Mouse (Mus musculus) thymus, postnatal 36 days (tissue): ENCODE data around the gene Sh2d6.
A peak's percentile ranks its signal among the peaks of the same experiment; 100 is the strongest.
"Not testable (repeated sequence)": the region's sequence is repeated elsewhere in the genome, so short reads cannot be mapped to it uniquely, and the experiment has no call there.

Experiments
- DNase-seq, 2 experiments: peaks; one replicate each; pipeline ENCODE4 v3.0.0; 2022; ENCODE audit warnings: mixed read lengths in 2 of 2

Sh2d6 gene

DNA sequence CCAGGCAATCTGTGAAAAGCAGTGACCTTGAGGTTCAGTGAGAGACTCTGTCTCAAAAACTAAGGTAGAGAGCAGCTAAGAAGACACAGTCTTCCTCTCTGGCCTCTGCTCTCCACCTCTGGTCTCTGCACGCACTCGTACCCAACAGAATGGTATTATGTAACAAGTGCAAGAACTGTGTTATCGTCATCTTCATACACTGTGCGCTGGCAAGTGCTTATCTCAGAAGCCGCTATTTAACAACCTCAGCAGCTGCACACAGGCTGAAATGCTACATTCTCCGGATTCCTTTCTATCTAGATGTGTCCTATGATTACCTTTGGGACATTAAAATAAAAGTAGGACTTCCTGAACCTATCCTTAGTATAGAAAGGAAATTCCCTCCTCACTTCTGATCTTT is 28.6 kb downstream of the Sh2d6 start:
- no peak for DNase-seq

DNA sequence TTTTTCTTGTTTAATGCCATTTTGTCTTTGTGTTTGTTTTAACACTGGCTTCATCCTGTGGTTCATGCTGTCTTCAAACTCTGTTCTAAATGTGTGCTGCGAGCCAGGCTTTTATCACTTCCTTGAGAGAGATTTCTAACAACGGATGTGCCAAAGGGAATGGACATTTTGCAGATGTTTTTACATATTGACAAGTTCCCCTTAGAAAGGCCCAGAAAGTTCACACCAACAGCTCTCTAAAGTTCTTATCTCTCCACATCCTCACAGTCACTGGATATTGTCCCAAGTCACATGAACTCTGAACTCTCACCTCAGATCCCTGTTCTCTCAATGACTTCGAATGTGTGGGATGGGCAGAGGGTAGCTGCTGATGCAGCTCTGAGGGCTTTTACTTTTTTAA is 30.4 kb downstream of the Sh2d6 start:
- DNase-seq, result no peak

DNA sequence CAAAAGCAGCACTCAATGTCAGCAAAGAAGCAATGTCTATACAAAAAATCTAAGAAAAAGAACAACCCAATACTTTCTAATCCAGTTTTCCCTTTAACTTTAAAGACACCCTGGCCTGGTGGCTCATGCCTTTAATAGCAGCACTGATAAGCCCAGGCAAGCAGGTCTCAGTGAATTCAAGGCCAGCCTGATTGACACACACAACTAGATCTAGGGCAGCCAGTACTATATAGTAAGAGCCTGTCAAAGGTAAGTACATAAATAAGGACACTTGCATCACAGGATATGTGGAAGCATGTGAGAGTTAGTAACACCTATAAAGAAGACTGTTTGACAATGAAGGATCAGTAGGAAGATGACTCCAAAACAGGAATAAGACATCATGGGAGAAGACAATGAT is 32.0 kb downstream of the Sh2d6 start:
- DNase-seq, result no peak

DNA sequence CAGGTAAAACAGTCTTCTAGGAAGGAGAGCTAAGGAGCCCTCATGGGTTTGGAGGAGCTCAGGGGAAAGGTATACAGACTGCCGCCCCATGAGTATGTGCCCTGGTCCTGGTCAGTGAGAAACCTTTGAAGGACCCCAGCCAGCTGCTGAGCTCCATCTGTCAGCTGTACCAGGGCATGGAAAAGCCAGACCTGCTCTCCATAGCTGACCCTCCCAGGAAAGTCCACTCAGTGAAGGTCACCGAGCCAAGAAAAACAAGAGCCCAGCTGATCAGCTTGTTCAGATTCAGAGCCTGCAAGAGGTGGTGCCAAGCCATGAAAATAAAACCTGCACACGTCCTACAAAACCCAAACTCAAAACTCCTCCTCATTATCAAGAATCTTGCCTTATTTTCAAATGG is 32.7 kb downstream of the Sh2d6 start:
- DNase-seq, result no peak

DNA sequence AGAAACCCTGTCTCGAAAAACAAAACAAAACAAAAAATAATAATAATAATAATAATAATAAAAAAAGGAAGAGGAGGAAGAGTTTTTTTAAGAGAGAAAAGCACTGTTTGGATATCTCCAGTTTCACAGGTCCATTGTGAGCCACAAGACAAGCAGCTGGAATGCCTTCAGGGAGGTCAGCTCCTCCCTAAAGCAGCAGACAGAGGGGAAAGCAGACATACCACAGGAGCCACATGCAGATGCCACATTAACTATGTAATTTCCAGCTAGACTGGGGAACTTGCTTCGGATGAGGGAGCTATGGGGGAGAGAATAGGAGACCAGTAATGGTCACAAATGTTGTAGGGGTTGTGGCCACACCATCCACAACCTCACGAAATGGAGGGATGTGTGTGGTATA is 34.2 kb downstream of the Sh2d6 start:
- DNase-seq, result no peak

DNA sequence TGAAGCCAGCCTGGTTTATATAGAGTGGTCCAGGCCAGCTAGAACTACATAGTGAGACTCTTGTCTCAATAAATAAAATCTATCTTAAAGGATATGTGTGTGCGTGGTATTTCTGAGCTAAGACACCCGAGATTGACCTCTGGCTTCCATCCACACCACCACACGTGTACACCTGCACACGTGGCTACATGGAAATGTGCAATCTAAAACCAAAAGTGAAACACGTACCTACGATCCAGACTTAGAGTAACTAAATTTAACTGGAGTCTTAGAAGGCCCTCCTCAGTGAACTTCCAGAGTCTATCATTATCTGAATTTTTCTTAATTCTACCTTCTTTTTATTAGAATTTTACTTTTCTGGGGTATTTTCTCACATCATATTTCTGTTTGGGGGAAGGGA is 35.2 kb downstream of the Sh2d6 start:
- no peak for DNase-seq

DNA sequence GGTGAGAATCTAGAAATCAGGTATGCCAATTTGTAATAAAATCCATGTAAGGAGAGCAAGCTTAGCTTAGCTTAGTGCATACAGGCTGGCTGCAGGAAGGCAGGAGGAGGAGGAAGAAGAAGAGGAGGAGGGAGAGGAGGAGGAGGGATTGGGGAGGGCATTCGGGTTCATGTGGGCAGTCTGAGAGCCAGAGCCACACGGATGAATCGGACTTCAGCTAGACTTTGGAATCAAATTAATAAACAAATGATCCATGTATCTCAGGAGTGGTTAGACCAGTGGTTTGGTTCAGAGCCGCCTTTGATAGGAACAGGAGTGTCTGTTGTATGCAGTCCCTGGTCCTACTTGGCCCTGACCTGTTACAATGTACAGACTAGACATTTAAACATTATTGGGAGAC is 36.6 kb downstream of the Sh2d6 start:
- DNase-seq, result no peak

DNA sequence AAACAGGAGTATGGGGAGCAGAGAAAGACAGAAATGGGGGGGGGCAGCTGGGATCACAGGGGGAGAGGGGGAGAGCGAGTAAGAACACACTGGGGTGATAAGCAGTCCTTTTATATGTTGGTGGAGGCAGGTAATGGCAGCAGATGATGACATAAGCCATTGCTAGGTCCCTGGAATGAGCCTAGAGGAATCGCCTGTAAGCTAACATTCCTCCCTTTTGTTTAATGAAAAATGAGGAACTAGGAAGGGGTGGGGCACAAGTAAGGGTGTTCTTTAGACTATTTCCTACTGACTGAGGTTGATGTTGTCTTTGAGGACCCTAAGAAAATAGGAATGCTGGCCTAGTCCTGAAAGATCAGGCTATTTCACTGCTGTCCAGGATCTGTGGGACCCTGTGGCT is 39.4 kb downstream of the Sh2d6 start:
- DNase-seq, result no peak

DNA sequence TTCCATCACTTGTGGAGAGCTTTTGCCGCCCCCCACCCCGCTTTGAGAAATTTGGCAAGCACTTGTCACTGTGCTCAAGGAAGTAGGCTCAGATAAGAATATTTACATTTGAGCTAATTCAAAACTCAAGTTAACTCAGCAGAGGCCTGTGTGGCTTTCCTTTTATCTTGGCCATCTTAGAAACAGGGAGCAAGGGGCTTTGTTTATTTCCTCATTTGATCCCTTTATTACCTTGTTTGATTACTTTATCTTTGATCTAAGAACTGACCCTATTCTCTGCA is 41.1 kb downstream of the Sh2d6 start:
- DNase-seq, result no peak

DNA sequence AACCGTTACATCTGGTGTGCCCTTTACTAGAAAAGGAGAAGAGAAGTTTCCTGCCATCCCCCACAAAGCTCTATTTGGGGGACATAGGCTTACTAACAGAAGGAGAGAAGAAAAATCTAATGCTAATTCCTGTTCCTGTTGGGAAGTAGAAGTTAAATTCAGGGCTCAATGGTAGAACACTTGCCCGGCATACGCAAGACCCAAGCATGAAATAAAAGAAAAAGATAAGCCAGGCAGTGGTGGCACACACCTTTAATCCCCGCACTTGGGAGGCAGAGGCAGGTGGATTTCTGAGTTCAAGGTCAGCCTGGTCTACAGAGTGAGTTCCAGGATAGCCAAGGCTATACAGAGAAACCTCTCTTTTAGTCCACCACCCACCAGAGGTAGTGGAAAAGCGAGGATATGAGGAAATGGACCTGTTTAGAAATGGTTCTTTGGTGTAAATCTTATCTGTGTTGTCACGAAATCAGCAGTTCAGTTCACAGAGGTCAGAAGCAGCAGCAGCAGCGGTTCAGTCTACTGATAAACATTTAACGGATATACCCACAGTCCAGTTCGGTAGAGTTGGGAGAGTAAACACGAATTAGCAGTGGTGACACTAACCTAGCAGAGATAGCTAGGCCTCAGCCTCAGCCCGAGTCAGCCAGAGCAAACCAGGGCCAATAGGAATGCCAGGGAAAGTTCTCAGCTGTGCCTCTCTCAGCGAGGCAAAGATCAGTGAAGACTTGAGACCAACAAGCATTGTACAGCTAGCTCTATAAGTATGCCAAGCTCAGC is 41.7 kb downstream of the Sh2d6 start:
- DNase-seq, result no peak

DNA sequence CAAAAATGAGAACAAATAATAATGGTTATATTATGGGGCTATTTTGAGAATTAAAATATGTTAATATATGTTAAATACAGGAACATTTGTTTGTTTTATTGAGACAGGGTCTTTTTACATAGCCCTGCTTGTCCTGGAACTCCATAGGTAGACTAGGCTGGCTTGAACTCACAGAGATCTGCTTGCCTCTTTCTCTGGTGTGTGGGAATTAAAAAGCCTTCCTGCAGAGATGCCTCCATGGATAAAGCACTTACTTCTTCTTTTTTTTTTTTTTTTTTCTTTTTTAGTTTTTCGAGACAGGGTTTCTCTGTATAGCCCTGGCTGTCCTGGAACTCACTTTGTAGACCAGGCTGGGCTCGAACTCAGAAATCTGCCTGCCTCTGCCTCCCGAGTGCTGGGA is 42.8 kb downstream of the Sh2d6 start:
- DNase-seq, result not testable (repeated sequence)

DNA sequence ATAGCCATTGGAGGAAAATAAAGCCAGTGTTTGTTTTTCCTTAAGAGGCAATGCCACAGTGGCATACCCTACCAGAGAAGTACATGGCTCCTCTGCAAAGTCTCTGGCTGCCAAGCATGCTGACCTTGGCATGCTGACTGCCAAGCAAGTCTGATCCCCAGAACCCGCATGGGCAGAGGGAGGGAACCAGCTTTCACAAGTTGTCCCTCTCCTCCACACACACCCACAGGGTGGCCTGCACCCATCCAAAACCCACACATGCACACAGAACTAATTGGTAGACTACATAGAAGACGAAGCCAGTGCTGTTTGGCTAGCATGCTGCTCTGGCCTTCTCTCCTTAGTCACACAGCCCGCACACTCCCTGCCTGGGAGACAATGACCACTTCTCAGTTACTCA is 43.9 kb downstream of the Sh2d6 start:
- DNase-seq, result no peak

DNA sequence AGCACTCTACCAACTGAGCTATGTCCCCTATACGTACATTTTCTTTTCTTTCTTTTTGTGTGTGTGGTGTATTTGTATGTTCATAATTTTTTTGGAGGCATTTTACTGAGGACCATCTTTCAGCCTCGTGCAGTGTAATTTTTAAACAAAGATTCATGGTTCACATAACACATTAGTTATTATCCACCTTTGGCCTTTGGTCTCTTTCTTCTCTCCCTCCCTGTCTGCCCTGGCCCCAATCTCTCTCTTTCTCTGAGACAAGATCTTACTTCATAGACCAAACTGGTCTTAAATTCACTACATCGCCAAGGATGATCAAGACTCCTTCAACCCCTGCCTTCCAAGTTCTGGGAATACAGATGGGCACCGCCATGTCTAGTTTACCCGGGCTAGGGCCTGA is 44.7 kb downstream of the Sh2d6 start:
- no peak for DNase-seq

DNA sequence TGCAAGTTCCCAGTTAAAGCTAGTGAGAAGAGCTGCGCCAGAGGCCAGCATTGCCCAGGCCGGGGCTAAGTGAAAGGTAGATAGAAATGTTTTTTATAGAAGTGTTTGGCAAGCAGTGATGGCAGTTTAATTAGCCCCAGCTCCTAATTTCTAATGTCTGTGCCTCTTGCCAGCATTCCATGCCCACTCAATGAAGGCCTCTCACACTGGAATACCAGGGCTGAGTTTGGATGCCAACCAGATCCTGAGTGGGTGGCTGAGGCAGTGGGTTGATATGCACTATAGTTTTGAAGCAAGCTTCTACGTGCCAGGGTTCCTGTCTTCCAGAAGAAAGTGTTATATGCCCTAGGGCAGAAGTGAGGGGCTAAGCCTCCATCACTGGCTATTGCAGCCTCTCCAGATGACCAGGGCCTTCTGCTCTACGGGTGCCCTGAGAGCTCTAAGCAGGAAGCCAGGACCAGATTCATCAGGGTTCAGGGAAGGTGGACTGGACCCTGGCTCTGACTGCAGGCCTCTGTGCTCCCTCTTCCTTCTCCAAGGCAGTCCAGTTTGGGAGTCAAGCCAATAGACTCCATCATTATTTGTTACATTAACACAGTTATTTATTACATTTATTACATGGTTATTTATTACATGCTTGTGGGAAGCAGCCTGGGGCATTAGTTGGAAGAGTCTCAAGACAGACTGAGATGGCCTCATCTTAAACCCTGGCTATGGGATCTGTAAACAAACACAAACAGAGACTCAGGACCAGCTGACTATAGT is 46.1 kb downstream of the Sh2d6 start:
- DNase-seq, result no peak

DNA sequence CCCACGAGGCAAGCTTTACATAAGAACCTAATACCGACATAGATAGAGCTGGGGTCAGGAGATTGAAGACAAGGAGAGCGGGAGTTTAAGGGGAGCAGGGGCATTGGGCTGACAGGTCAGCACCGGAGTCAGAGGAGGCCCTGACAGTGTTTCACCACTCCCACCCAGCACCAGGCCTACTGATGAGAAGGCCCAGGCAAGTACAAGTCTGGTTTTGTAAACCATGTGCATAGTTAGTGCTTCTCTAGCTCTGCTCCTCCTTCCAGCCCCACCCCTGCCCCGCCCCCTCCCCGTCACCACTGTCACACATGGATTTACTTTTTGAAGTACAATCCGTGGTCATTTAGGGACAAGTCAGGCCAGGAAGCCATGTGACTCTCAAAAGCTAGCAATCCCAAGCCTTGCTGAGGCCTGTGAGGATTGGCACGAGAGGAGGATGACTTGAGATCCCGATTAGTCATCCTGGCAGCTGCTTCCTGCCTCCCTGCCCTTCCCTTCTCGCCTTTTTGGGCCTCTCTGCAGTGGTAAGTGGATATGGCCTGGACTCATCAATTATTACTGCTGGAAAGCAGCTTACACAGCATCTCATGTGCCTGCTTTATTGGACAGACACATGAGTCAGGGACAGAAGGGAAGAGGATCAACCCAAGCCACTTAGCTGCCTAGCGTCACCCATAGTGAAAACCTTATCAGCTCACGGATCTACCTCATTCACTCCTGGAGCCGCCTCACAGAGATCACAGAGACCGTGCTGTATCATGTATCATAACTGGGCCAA is 48.1 kb downstream of the Sh2d6 start:
- peak; percentile 14 to 28 for DNase-seq

DNA sequence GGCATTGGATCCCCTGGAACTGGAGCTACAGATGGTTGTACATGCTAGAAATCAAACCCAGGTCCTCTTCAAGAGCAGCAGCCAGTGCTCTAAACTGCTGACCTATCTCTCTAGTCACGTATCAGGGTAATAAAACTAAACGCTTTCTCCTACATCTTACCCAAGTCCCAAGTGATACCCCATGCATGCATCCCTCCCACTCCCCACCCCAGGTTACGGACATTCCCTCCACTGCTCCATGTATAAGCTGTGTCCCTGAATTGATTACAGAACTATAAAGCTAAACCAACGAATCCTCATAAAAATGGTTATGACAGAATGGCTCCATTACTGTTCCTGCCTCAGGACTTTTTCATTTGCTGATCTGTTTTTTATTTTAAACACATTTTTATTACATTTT is 55.3 kb downstream of the Sh2d6 start:
- no peak for DNase-seq

DNA sequence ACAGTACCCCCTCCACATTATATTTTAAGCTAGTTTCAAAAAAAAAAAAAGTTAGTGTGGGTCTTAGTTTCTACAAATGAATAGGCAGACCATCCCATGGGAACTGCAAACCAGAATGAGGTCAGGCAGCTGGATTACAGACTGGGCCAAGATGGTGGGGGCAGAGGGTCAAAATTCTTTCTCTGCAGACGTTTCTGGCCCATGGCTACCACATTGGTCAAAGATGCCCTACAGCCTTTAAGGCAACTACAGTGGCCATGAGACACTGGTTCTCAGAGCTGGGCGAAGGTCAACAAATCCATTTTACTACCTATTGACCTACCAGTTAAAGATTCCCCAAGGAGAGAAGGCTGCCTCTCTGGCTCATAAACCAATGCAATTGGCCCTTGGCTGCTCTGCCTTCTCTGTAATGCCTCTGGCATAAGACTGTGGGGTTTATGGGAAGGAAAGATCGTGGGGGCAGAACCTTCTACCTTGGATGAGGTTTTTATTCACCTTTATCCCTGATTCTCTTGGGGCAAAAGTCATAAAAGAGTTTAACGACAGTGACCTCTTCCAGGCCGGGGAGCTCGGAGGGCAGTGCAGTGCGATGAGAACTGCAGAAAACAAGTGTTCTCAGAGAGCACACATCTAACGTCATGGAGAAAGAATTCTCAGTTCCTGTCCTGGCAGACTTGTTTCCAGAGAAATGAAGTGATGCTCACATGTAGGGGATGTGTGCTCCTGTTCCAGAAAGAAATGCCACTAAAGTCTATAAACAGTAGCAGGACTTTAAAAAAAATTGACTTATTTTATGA is 55.9 kb downstream of the Sh2d6 start:
- no peak for DNase-seq
